Mouse (Mus musculus) CH12.LX (cell line): Measurements from ENCODE around the gene Pigu.

Experiments
- BHLHE40 ChIP-seq: IDR thresholded peaks from 2 replicates; pipeline ENCODE4 v1.6.1; 2011; ENCODE audit warnings: mild to moderate bottlenecking, low read depth, low read length, improper control_type of control experiment
- CHD1 ChIP-seq: IDR thresholded peaks from 2 replicates; pipeline ENCODE4 v1.6.1; 2012; ENCODE audit warnings: low read depth, low read length, improper control_type of control experiment, inconsistent platforms
- CTCF ChIP-seq, 2 experiments: IDR thresholded peaks in 1 of 2; conservative IDR thresholded peaks in 1 of 2; 2 replicates each; pipeline ENCODE4 v1.5.1; 2011 to 2012; ENCODE audit warnings: low read depth in 2 of 2, low read length in 2 of 2, improper control_type of control experiment in 1 of 2, inconsistent platforms in 1 of 2, mild to moderate bottlenecking in 1 of 2, moderate library complexity in 1 of 2
- ETS1 ChIP-seq: conservative IDR thresholded peaks from 2 replicates; pipeline ENCODE4 v1.6.1; 2012; ENCODE audit warnings: low read depth, mild to moderate bottlenecking, inconsistent platforms, low read length, improper control_type of control experiment, moderate library complexity
- HCFC1 ChIP-seq: IDR thresholded peaks from 2 replicates; pipeline ENCODE4 v1.6.1; 2012; ENCODE audit warnings: low read depth, mild to moderate bottlenecking, inconsistent platforms, low read length, improper control_type of control experiment
- JUND ChIP-seq: conservative IDR thresholded peaks from 2 replicates; pipeline ENCODE4 v1.6.1; 2011; ENCODE audit warnings: low read depth, low read length, improper control_type of control experiment
- MEF2A ChIP-seq: IDR thresholded peaks from 2 replicates; pipeline ENCODE4 v1.6.1; 2014; ENCODE audit warnings: low read depth, mild to moderate bottlenecking, inconsistent platforms, low read length, improper control_type of control experiment, borderline replicate concordance
- MYC ChIP-seq: IDR thresholded peaks from 2 replicates; pipeline ENCODE4 v1.6.1; 2011; ENCODE audit warnings: low read depth, mild to moderate bottlenecking, improper control_type of control experiment, low read length
- NRF1 ChIP-seq: IDR thresholded peaks from 2 replicates; pipeline ENCODE4 v1.6.1; 2014; ENCODE audit warnings: low read depth, mild to moderate bottlenecking, inconsistent platforms, low read length, improper control_type of control experiment, moderate library complexity
- POLR2A ChIP-seq: IDR thresholded peaks from 2 replicates; pipeline ENCODE4 v1.6.1; 2011; ENCODE audit warnings: low read depth, mild to moderate bottlenecking, improper control_type of control experiment, low read length
- POLR2AphosphoS2 ChIP-seq: IDR thresholded peaks from 2 replicates; pipeline ENCODE4 v1.6.1; 2011; ENCODE audit warnings: low read depth, low read length, improper control_type of control experiment
- SIN3A ChIP-seq: IDR thresholded peaks from 2 replicates; pipeline ENCODE4 v1.6.1; 2012; ENCODE audit warnings: low read length, improper control_type of control experiment, inconsistent platforms
- ZC3H11A ChIP-seq: IDR thresholded peaks from 2 replicates; pipeline ENCODE4 v1.6.1; 2012; ENCODE audit warnings: low read depth, mild to moderate bottlenecking, inconsistent platforms, low read length, improper control_type of control experiment
- ZNF384 ChIP-seq: IDR thresholded peaks from 2 replicates; pipeline ENCODE4 v1.6.1; 2012; ENCODE audit warnings: low read depth, low read length, improper control_type of control experiment, inconsistent platforms

DNA sequence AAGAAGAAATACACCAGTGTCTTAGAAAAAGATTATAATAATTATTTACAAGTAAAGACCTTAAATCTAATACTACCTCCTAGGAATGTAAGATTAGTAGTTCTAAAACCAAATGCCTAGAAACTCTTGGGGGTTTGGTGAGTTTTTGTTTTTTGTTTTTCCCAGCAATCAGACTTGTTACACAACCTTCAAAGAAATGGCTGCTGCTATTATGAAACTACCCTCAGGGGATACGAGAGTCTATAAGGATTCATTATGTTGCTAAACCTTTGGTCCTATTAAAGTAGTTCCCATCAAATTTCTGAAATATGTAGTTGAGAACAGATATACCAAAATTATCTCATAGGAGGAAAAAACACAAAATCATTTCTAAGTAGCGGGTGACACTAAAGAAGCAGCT, 27.5 kb downstream of the Pigu start:
- no peak for TF ChIP-seq SIN3A
- no peak for TF ChIP-seq ZC3H11A
- TF ChIP-seq HCFC1 = no peak
- TF ChIP-seq CTCF (conservative IDR thresholded peaks at IDR 0.05 in 1 of 2, IDR thresholded peaks at IDR 0.05 in 1 of 2; ENCODE audit: low read depth in 2 of 2, low read length in 2 of 2) = no peak
- TF ChIP-seq NRF1 = no peak
- TF ChIP-seq POLR2AphosphoS2 = no peak
- no peak for TF ChIP-seq CHD1
- TF ChIP-seq POLR2A = no peak
- no peak for TF ChIP-seq BHLHE40
- no peak for TF ChIP-seq ETS1
- TF ChIP-seq ZNF384 = no peak
- TF ChIP-seq JUND = no peak
- no peak for TF ChIP-seq MEF2A
- TF ChIP-seq MYC = no peak
